Mouse (Mus musculus) MN1 (cell line): ENCODE results near the gene Ifih1.

Source experiments
- DNase-seq: peaks from one replicate; pipeline ENCODE4 v3.0.0-alpha.2; 2016; ENCODE audit warnings: low spot score

Gene Ifih1

GRCm38 (mm10) chr2:62639869-62640268, 6.2 kb downstream of the Ifih1 start:
- DNase-seq: no peak

GRCm38 (mm10) chr2:62630446-62630845, 15.6 kb downstream of the Ifih1 start:
- DNase-seq: peak; percentile 29

- DNase-seq: no peak
Measured at GRCm38 (mm10) chr2:62628356-62628755, 17.7 kb downstream of the Ifih1 start.

- no peak for DNase-seq
Measured at GRCm38 (mm10) chr2:62627728-62628127, 18.3 kb downstream of the Ifih1 start.

- no peak for DNase-seq
Measured at GRCm38 (mm10) chr2:62623024-62623441, 23.0 kb downstream of the Ifih1 start.

- no peak for DNase-seq
Measured at GRCm38 (mm10) chr2:62619679-62620078, 26.4 kb downstream of the Ifih1 start.

GRCm38 (mm10) chr2:62618934-62619341, 27.1 kb downstream of the Ifih1 start:
- no peak for DNase-seq

- no peak for DNase-seq
Measured at GRCm38 (mm10) chr2:62613133-62613532, 32.9 kb downstream of the Ifih1 start.

- DNase-seq: no peak
Measured at GRCm38 (mm10) chr2:62606205-62606604, 39.9 kb downstream of the Ifih1 start.

- no peak for DNase-seq
Measured at GRCm38 (mm10) chr2:62603530-62603929, 42.5 kb downstream of the Ifih1 start.

- no peak for DNase-seq
Measured at GRCm38 (mm10) chr2:62596586-62596985, 49.5 kb downstream of the Ifih1 start.

- no peak for DNase-seq
Measured at GRCm38 (mm10) chr2:62594491-62594890, 51.6 kb downstream of the Ifih1 start.

GRCm38 (mm10) chr2:62591555-62591954, 54.5 kb downstream of the Ifih1 start:
- no peak for DNase-seq

- no peak for DNase-seq
Measured at GRCm38 (mm10) chr2:62589333-62589732, 56.7 kb downstream of the Ifih1 start.

- DNase-seq: no peak
Measured at GRCm38 (mm10) chr2:62585769-62586168, 60.3 kb downstream of the Ifih1 start.

GRCm38 (mm10) chr2:62574962-62575361, 71.1 kb downstream of the Ifih1 start:
- DNase-seq: no peak

GRCm38 (mm10) chr2:62574250-62574649, 71.8 kb downstream of the Ifih1 start:
- no peak for DNase-seq

GRCm38 (mm10) chr2:62573753-62574159, 72.3 kb downstream of the Ifih1 start, which contains the start of gene Fap:
TSS of gene Fap (minus strand) at chr2:62574075.
- no peak for DNase-seq

- no peak for DNase-seq
Measured at GRCm38 (mm10) chr2:62573099-62573752, 72.8 kb downstream of the Ifih1 start.

- DNase-seq: no peak
Measured at GRCm38 (mm10) chr2:62564687-62565086, 81.4 kb downstream of the Ifih1 start.

- DNase-seq: no peak
Measured at GRCm38 (mm10) chr2:62562661-62563485, 83.2 kb downstream of the Ifih1 start.

GRCm38 (mm10) chr2:62557417-62557816, 88.6 kb downstream of the Ifih1 start:
- no peak for DNase-seq

- no peak for DNase-seq
Measured at GRCm38 (mm10) chr2:62556349-62556748, 89.7 kb downstream of the Ifih1 start.
